Mouse (Mus musculus): ENCODE measurements around the gene Rnf114. TPM values are rescaled to one million over a fixed set of nuclear protein-coding genes. Genes with fewer than 3 reads are reported as not detected.

The Rnf114 gene
- polyA plus RNA-seq, 1 experiment from 2014 or later: 133 TPM

DNA sequence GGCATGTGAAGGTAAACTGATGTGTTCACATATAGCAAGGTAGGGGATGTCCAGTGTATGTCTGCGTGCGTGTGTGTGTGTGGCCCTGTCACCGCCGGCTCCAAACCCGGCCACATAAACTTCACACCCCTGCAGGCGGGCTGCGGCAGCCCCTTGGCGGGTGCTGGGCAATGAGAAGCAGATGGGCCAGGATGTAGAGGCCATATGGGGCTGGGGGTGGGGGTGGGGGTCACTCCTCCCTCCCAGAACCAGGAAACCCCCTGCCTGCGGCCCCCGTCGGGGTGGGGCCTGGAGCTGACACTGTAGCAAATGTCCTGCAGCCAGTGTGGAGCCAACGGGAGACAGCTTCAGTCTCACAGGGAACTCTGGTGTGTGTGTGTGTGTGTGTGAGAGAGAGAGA is 71.3 kb downstream of the Rnf114 start:
- no peaks in the 10 kb centered on the region for H3K36me3 ChIP-seq (ENCODE audit: control insufficient read depth, insufficient read depth)
- no peak overlapping the region for H3K4me2 ChIP-seq (ENCODE audit: low read length)
- peaks cover 25% of the 10 kb centered on the region for H3K4me1 ChIP-seq (replicated peaks; ENCODE audit: control insufficient read depth, insufficient read depth, low read length)
- H3K9ac ChIP-seq (replicated peaks; ENCODE audit: low read depth, low read length): no peak overlapping the region
- no peak overlapping the region for H3K27ac ChIP-seq (ENCODE audit: low read length)
- no peak overlapping the region for H3K4me3 ChIP-seq (replicated peaks; ENCODE audit: low read length)
- H3K9me3 ChIP-seq (ENCODE audit: control insufficient read depth, low read length): no peaks in the 10 kb centered on the region
- H3K27me3 ChIP-seq (replicated peaks; ENCODE audit: control insufficient read depth, insufficient read depth, low read length): no peaks in the 10 kb centered on the region; the same call in 1 of the 2 replicates
- 51% methylated on average over 12 of the region's 12 CpGs for WGBS
- peak; percentile 28; the same call in 1 of the 2 replicates for ATAC-seq

DNA sequence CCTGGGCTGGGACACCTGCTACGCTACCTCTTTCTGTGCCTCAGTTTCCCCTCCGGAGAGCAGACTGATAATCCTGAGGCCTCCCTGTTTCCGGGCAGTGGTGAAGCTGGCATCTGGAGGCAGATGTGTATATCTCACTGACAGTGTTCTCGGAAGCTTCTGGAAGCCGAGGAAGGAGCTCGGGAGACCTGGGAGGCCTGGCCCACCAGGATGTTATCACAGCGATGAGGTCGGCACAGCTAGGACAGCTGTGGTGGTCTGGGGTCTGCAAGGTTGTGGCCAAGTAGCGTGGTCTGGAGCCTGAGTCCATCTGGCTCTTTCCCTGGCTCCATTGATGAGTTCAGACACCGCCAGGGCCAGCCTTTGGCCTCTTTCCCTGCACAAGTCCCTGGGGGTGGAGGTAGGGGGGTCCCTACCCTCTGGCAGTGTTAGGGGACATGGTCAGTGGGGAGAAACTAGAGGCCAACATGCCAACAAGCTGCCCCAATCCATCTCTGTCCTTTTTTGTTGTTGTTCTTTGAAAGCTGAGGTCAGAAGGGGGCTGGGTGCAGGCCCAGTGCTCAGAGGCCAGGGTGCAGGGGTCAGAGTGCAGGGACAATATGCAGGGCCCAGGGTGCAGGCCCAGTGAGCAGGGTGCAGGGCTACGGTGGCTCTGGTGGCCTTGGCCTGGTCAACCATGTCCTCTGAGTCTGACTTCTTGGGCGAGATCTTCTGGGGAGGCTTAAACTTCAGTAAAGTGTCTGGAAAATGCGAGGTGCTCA is 72.3 kb downstream of the Rnf114 start:
- H3K27ac ChIP-seq (ENCODE audit: low read length): no peak overlapping the region
- 89% methylated on average over 13 of the region's 13 CpGs for WGBS
- H3K27me3 ChIP-seq (replicated peaks; ENCODE audit: control insufficient read depth, insufficient read depth, low read length): no peaks in the 10 kb centered on the region; the same call in 1 of the 2 replicates
- H3K36me3 ChIP-seq (ENCODE audit: control insufficient read depth, insufficient read depth): no peaks in the 10 kb centered on the region
- no peaks in the 10 kb centered on the region for H3K9me3 ChIP-seq (ENCODE audit: control insufficient read depth, low read length)
- H3K4me3 ChIP-seq (replicated peaks; ENCODE audit: low read length): no peak overlapping the region
- H3K4me2 ChIP-seq (ENCODE audit: low read length): no peak overlapping the region
- no peak overlapping the region for H3K9ac ChIP-seq (replicated peaks; ENCODE audit: low read depth, low read length)
- ATAC-seq: no peak
- peaks cover 20% of the 10 kb centered on the region for H3K4me1 ChIP-seq (replicated peaks; ENCODE audit: control insufficient read depth, insufficient read depth, low read length)

DNA sequence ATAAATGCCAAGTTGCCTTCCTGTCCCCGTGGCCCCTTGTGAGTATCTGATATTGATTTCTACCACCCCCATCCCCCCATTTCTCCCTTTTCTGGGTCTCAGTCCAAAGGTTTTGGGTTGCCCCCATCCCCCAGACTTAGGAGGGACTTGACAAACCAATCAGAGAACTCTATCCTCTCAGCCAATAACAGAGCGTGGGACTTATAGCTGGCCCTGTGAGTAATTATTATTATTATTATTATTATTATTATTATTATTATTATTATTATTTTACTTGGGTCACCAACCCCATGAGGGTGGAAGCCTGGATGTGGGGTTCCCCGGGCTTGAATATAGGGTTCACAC is 72.8 kb downstream of the Rnf114 start:
- Histone ChIP-seq H3K9ac (replicated peaks; ENCODE audit: low read depth, low read length) (no peak overlapping the region), H3K36me3 (ENCODE audit: control insufficient read depth, insufficient read depth) (no peaks in the 10 kb centered on the region), H3K27ac (ENCODE audit: low read length) (no peak overlapping the region), H3K4me2 (ENCODE audit: low read length) (no peak overlapping the region), H3K4me1 (replicated peaks; ENCODE audit: control insufficient read depth, insufficient read depth, low read length) (peaks cover 19% of the 10 kb centered on the region), H3K4me3 (replicated peaks; ENCODE audit: low read length) (no peak overlapping the region), H3K27me3 (replicated peaks; ENCODE audit: control insufficient read depth, insufficient read depth, low read length) (no peaks in the 10 kb centered on the region), H3K9me3 (ENCODE audit: control insufficient read depth, low read length) (no peaks in the 10 kb centered on the region)
- ATAC-seq: no peak
- WGBS: 80% methylated on average over 3 of the region's 3 CpGs

DNA sequence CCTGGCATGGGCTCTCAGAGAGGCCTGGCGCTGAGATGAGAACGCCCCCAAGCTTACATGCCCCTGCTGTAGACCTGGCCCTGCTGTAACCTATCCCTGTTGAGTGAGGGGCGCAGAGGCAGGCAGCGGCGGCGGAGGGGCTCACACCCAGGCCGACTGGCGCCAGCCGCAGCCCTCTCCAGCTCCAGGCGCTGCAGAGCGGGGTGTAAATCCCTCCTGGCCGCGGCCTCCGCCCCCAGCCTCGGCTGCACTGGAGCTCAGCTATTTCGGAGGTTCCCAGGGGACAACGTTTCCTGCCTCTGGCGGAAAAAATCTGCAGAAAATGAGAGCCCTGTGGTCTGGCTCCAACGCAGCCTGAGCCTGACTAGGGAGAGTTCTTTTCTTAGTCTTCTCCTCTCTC is 73.2 kb downstream of the Rnf114 start:
- Histone ChIP-seq H3K36me3 (ENCODE audit: control insufficient read depth, insufficient read depth) (no peaks in the 10 kb centered on the region), H3K9ac (replicated peaks; ENCODE audit: low read depth, low read length) (no peak overlapping the region), H3K27ac (ENCODE audit: low read length) (no peak overlapping the region), H3K4me1 (replicated peaks; ENCODE audit: control insufficient read depth, insufficient read depth, low read length) (peaks cover 19% of the 10 kb centered on the region), H3K4me2 (ENCODE audit: low read length) (no peak overlapping the region), H3K9me3 (ENCODE audit: control insufficient read depth, low read length) (no peaks in the 10 kb centered on the region), H3K4me3 (replicated peaks; ENCODE audit: low read length) (no peak overlapping the region), H3K27me3 (replicated peaks; ENCODE audit: control insufficient read depth, insufficient read depth, low read length) (no peaks in the 10 kb centered on the region)
- 17% methylated on average over 19 of the region's 19 CpGs for WGBS
- no peak for ATAC-seq

Other genes with a start within 250 kb of the Rnf114 start
- gene B4galt5, start 143.5 kb upstream of the Rnf114 start, polyA plus RNA-seq (2015; fragmentation: Nextera tagmentation; extraction: Ambion mirVana): 9.9 and 12.5 TPM in 2 replicates
- 21.1 and 24.0 TPM in 2 replicates for gene Slc9a8, start 70.9 kb upstream of the Rnf114 start, polyA plus RNA-seq (2015; fragmentation: Nextera tagmentation; extraction: Ambion mirVana)
- 34.8 and 37.6 TPM in 2 replicates for gene Spata2, start 242 bp downstream of the Rnf114 start, polyA plus RNA-seq (2015; fragmentation: Nextera tagmentation; extraction: Ambion mirVana)
- gene Snai1, start 45.5 kb downstream of the Rnf114 start, polyA plus RNA-seq (2015; fragmentation: Nextera tagmentation; extraction: Ambion mirVana): 4.3 and 4.4 TPM in 2 replicates
- gene Ube2v1, start 139.4 kb downstream of the Rnf114 start, polyA plus RNA-seq (2015; fragmentation: Nextera tagmentation; extraction: Ambion mirVana): 273 and 281 TPM in 2 replicates
- gene Gm20431, start 168.9 kb downstream of the Rnf114 start, polyA plus RNA-seq (2015; fragmentation: Nextera tagmentation; extraction: Ambion mirVana): 8.2 and 11.7 TPM in 2 replicates
- gene Cebpb, start 196.3 kb downstream of the Rnf114 start, polyA plus RNA-seq (2015; fragmentation: Nextera tagmentation; extraction: Ambion mirVana): 0.32 and 0.56 TPM in 2 replicates
- 30.2 and 30.6 TPM in 2 replicates for gene Tmem189, start 197.2 kb downstream of the Rnf114 start, polyA plus RNA-seq (2015; fragmentation: Nextera tagmentation; extraction: Ambion mirVana)